Mouse (Mus musculus) C2C12 (cell line): ENCODE measurements around the gene Guca1a.

Source experiments
- CTCF ChIP-seq: IDR thresholded peaks from one replicate; pipeline ENCODE4 v1.5.1; 2011; ENCODE audit not compliant: control insufficient read depth, insufficient read depth, insufficient read length
- MYOD1 ChIP-seq: IDR thresholded peaks from one replicate; pipeline ENCODE4 v1.6.1; 2011; ENCODE audit warnings: low read depth; ENCODE audit not compliant: control insufficient read depth, insufficient read length

DNA sequence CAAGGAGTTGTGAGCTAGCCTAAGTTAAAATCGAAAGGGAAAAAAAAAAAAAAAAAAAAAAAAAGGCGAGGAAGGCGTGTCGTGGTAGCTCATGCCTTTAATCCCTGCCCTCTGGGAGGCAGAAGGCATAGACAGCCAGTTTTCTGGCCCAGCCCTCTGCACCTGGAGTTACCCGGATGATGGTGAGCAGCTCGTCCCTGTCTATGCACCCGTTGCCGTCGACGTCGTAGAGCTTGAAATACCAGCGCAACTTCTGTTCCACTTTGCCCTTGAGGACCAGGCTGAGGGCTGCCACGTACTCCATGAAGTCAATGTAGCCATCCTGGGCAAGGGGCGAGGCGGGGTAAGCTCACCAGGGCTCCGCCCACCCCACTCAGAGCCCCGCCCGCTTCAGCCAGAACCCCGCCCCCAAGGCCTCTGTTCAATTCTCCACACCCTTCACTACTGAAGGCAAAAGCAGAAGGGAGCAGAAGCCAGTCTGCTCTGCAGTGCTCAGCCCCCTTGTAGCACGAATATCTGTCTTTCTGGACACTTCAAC is 4.9 kb downstream of the Guca1a start:
- TF ChIP-seq CTCF (no peak), MYOD1 (no peak)
